Mouse (Mus musculus): ENCODE results near the gene Hoxd13. TPM values are rescaled to one million over a fixed set of nuclear protein-coding genes. Genes with fewer than 3 reads are reported as not detected.

The Hoxd13 gene
- total and polyA plus RNA-seq, 2 experiments from 2014 or later = not detected

- Histone ChIP-seq H3K36me3 (ENCODE audit: insufficient read depth) (no peaks in the 10 kb centered on the region), H3K9me3 (ENCODE audit: low read length) (no peaks in the 10 kb centered on the region), H3K9ac (no peak overlapping the region), H3K4me1 (ENCODE audit: insufficient read depth) (no peaks in the 10 kb centered on the region), H3K4me2 (ENCODE audit: low read depth) (no peak overlapping the region), H3K27ac (ENCODE audit: low read depth, low read length) (no peak overlapping the region), H3K27me3 (ENCODE audit: insufficient read depth, low read length) (peaks cover 88% of the 10 kb centered on the region), H3K4me3 (ENCODE audit: low read depth, low read length) (no peak overlapping the region)
- WGBS = 1% methylated on average over 16 of the region's 16 CpGs
- TF ChIP-seq CTCF (IDR thresholded peaks at IDR 0.05; ENCODE audit: low read depth) = no peak
- ATAC-seq = no peak
- DNase-seq = no peak
These were observed 42.9 kb downstream of the Hoxd13 start for GRCm38 (mm10) chr2:74710929-74711543.

GRCm38 (mm10) chr2:74711721-74712621 is 43.9 kb downstream of the Hoxd13 start, which contains the start of the genes Hoxd3 and Hoxd4:
Hoxd3 (plus strand) TSS chr2:74711927.
Hoxd4 (plus strand) TSS chr2:74711929.
- ATAC-seq (no peak), DNase-seq (no peak)
- Histone ChIP-seq H3K4me3 (ENCODE audit: low read depth, low read length) (peak within 1 kb of the TSS; percentile 9; the same call in 1 of the 2 replicates), H3K27ac (ENCODE audit: low read depth, low read length) (no peak within 1 kb of the TSS), H3K9ac (no peak within 1 kb of the TSS), H3K9me3 (ENCODE audit: low read length) (no peaks in the 10 kb centered on the region), H3K27me3 (ENCODE audit: insufficient read depth, low read length) (peaks cover 88% of the 10 kb centered on the region), H3K4me1 (ENCODE audit: insufficient read depth) (no peaks in the 10 kb centered on the region), H3K36me3 (ENCODE audit: insufficient read depth) (no peaks in the 10 kb centered on the region), H3K4me2 (ENCODE audit: low read depth) (peak within 1 kb of the TSS; percentile 21; the same call in 1 of the 2 replicates)
- TF ChIP-seq CTCF (IDR thresholded peaks at IDR 0.05; ENCODE audit: low read depth) = no peak
- WGBS = 1% methylated on average over 65 of the region's 65 CpGs

GRCm38 (mm10) chr2:74713239-74714150 is 45.4 kb downstream of the Hoxd13 start:
- no peaks in the 10 kb centered on the region for H3K9me3 ChIP-seq (ENCODE audit: low read length)
- H3K4me3 ChIP-seq (ENCODE audit: low read depth, low read length) = no peak overlapping the region
- no peak overlapping the region for H3K27ac ChIP-seq (ENCODE audit: low read depth, low read length)
- no peaks in the 10 kb centered on the region for H3K36me3 ChIP-seq (ENCODE audit: insufficient read depth)
- no peak for TF ChIP-seq CTCF (IDR thresholded peaks at IDR 0.05; ENCODE audit: low read depth)
- H3K4me2 ChIP-seq (ENCODE audit: low read depth) = no peak overlapping the region
- no peak overlapping the region for H3K9ac ChIP-seq
- ATAC-seq = no peak
- DNase-seq = no peak
- no peaks in the 10 kb centered on the region for H3K4me1 ChIP-seq (ENCODE audit: insufficient read depth)
- 4% methylated on average over 19 of the region's 19 CpGs for WGBS
- H3K27me3 ChIP-seq (ENCODE audit: insufficient read depth, low read length) = peaks cover 89% of the 10 kb centered on the region

GRCm38 (mm10) chr2:74714156-74714789 is 46.2 kb downstream of the Hoxd13 start:
- 4% methylated on average over 18 of the region's 18 CpGs for WGBS
- Histone ChIP-seq H3K27me3 (ENCODE audit: insufficient read depth, low read length) (peaks cover 89% of the 10 kb centered on the region), H3K4me1 (ENCODE audit: insufficient read depth) (no peaks in the 10 kb centered on the region), H3K27ac (ENCODE audit: low read depth, low read length) (no peak overlapping the region), H3K9ac (no peak overlapping the region), H3K4me2 (ENCODE audit: low read depth) (no peak overlapping the region), H3K4me3 (ENCODE audit: low read depth, low read length) (no peak overlapping the region), H3K36me3 (ENCODE audit: insufficient read depth) (no peaks in the 10 kb centered on the region), H3K9me3 (ENCODE audit: low read length) (no peaks in the 10 kb centered on the region)
- TF ChIP-seq CTCF (IDR thresholded peaks at IDR 0.05; ENCODE audit: low read depth) = no peak
- DNase-seq = no peak
- ATAC-seq = no peak

- H3K9me3 ChIP-seq (ENCODE audit: low read length) = no peaks in the 10 kb centered on the region
- H3K27me3 ChIP-seq (ENCODE audit: insufficient read depth, low read length) = peaks cover 89% of the 10 kb centered on the region
- H3K4me2 ChIP-seq (ENCODE audit: low read depth) = no peak overlapping the region
- no peak overlapping the region for H3K27ac ChIP-seq (ENCODE audit: low read depth, low read length)
- H3K4me1 ChIP-seq (ENCODE audit: insufficient read depth) = no peaks in the 10 kb centered on the region
- DNase-seq (no peak), ATAC-seq (no peak)
- WGBS = under 1% methylated on average over 14 of the region's 14 CpGs
- no peak overlapping the region for H3K4me3 ChIP-seq (ENCODE audit: low read depth, low read length)
- no peak for TF ChIP-seq CTCF (IDR thresholded peaks at IDR 0.05; ENCODE audit: low read depth)
- H3K9ac ChIP-seq = no peak overlapping the region
- no peaks in the 10 kb centered on the region for H3K36me3 ChIP-seq (ENCODE audit: insufficient read depth)
These were observed 46.8 kb downstream of the Hoxd13 start for GRCm38 (mm10) chr2:74714881-74715280.
